Mouse (Mus musculus) MEL (cell line): ENCODE measurements around the gene Arap2.

Experiments
- CHD2 ChIP-seq: IDR thresholded peaks from 2 replicates; pipeline ENCODE4 v1.6.1; 2011; ENCODE audit warnings: low read length, improper control_type of control experiment
- CTCF ChIP-seq, 3 experiments: IDR thresholded peaks in 2 of 3; conservative IDR thresholded peaks in 1 of 3; 2 replicates each; pipeline ENCODE4 v1.5.1; 2011 to 2012; ENCODE audit warnings: low read length in 3 of 3, low read depth in 2 of 3, mild to moderate bottlenecking in 2 of 3, improper control_type of control experiment in 1 of 3, inconsistent platforms in 1 of 3, mixed read lengths in 1 of 3, moderate library complexity in 1 of 3; ENCODE audit not compliant: control insufficient read depth in 1 of 3, insufficient read depth in 1 of 3, poor library complexity in 1 of 3, severe bottlenecking in 1 of 3
- ELF1 ChIP-seq: IDR thresholded peaks from 2 replicates; pipeline ENCODE4 v1.6.1; 2014; ENCODE audit warnings: low read depth, mild to moderate bottlenecking, inconsistent platforms, low read length, improper control_type of control experiment, moderate library complexity
- GABPA ChIP-seq: IDR thresholded peaks from 2 replicates; pipeline ENCODE4 v1.6.1; 2012; ENCODE audit warnings: low read depth, mild to moderate bottlenecking, inconsistent platforms, low read length, improper control_type of control experiment, moderate library complexity
- GATA1 ChIP-seq: IDR thresholded peaks from 2 replicates; pipeline ENCODE4 v1.6.1; 2011; ENCODE audit warnings: low read depth, low read length, improper control_type of control experiment
- MAX ChIP-seq: IDR thresholded peaks from 2 replicates; pipeline ENCODE4 v1.6.1; 2011; ENCODE audit warnings: low read length, improper control_type of control experiment
- POLR2A ChIP-seq, 2 experiments: IDR thresholded peaks; 2 replicates each; pipeline ENCODE4 v1.6.1; 2011 to 2012; ENCODE audit warnings: low read length in 2 of 2, mild to moderate bottlenecking in 2 of 2, control low read depth in 1 of 2, improper control_type of control experiment in 1 of 2, low read depth in 1 of 2, moderate library complexity in 1 of 2; ENCODE audit not compliant: control insufficient read depth in 1 of 2, insufficient read depth in 1 of 2, poor library complexity in 1 of 2
- USF1 ChIP-seq: IDR thresholded peaks from 2 replicates; pipeline ENCODE4 v1.6.1; 2014; ENCODE audit warnings: low read depth, mild to moderate bottlenecking, inconsistent platforms, low read length, improper control_type of control experiment, moderate library complexity
- ZC3H11A ChIP-seq: IDR thresholded peaks from 2 replicates; pipeline ENCODE4 v1.6.1; 2012; ENCODE audit warnings: low read depth, mild to moderate bottlenecking, inconsistent platforms, low read length, improper control_type of control experiment
- ZKSCAN1 ChIP-seq: IDR thresholded peaks from 2 replicates; pipeline ENCODE4 v1.6.1; 2012; ENCODE audit warnings: low read depth, mild to moderate bottlenecking, inconsistent platforms, low read length, improper control_type of control experiment, moderate library complexity

DNA sequence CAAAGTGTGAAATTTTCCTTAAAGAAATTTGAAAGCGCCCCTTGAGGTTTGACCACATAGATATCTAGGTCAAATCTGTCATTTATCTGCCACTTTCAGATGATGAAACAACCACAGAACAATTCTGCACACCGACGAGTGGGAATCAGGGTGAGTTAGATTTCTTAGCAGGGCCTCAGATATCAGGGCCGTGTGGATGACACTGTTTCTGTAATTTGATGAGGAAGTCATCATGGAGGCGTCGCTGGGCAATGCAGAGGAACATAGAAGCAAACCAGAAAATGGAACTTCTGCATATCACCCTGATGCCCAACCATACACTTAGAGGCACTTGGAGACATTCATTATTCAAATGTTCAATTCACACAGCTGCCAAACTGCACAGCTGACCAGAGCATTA is 55.0 kb downstream of the Arap2 start:
- TF ChIP-seq MAX (no peak), ZC3H11A (no peak), CHD2 (no peak), USF1 (no peak), POLR2A (IDR thresholded peaks at IDR 0.05; ENCODE audit: control insufficient read depth in 1 of 2, insufficient read depth in 1 of 2, low read depth in 1 of 2, low read length in 2 of 2, poor library complexity in 1 of 2) (no peak), ELF1 (no peak), GATA1 (no peak), CTCF (IDR thresholded peaks at IDR 0.05 in 2 of 3, conservative IDR thresholded peaks at IDR 0.05 in 1 of 3; ENCODE audit: control insufficient read depth in 1 of 3, insufficient read depth in 1 of 3, low read depth in 2 of 3, low read length in 3 of 3, poor library complexity in 1 of 3, severe bottlenecking in 1 of 3) (no peak), ZKSCAN1 (no peak), GABPA (no peak)
